Mouse (Mus musculus) neural tube, embryonic 11.5 days (tissue): ENCODE data around the gene Psmd13. TPM values are rescaled to one million over a fixed set of nuclear protein-coding genes. Genes with fewer than 3 reads are reported as not detected.

Source experiments
- ATAC-seq: fragments of 200-750 bp; cut with Nextera tagmentation; 2 replicates; pipeline ENCODE4 v1.8.0; 2017; ENCODE audit warnings: moderate number of reproducible peaks, mild to moderate bottlenecking, moderate TSS enrichment, moderate library complexity; ENCODE audit not compliant: insufficient read depth, low FRiP score, low TSS enrichment
- DNase-seq: peaks from one replicate; pipeline ENCODE4 v3.0.0-alpha.2; 2015; ENCODE audit warnings: low spot score
- H3K27ac ChIP-seq: fragments of 300-500 bp; sonication (generic); 2 replicates; pipeline ENCODE4 v1.5.1; 2014; ENCODE audit warnings: low read depth, mild to moderate bottlenecking, low read length
- H3K27me3 ChIP-seq: fragments of 300-500 bp; sonication (generic); 2 replicates; pipeline ENCODE4 v1.6.1; 2014; ENCODE audit warnings: mild to moderate bottlenecking, low read length, mixed read lengths; ENCODE audit not compliant: control insufficient read depth, insufficient read depth
- H3K36me3 ChIP-seq: fragments of 300-500 bp; sonication (generic); 2 replicates; pipeline ENCODE4 v1.6.1; 2014; ENCODE audit warnings: mild to moderate bottlenecking, low read length, moderate library complexity, mixed read lengths; ENCODE audit not compliant: control insufficient read depth, insufficient read depth
- H3K4me1 ChIP-seq: fragments of 300-500 bp; sonication (generic); 2 replicates; pipeline ENCODE4 v1.6.1; 2014; ENCODE audit warnings: low read length, mixed read lengths; ENCODE audit not compliant: control insufficient read depth, insufficient read depth
- H3K4me2 ChIP-seq: fragments of 300-500 bp; sonication (generic); 2 replicates; pipeline ENCODE4 v1.6.1; 2014; ENCODE audit warnings: low read depth, mild to moderate bottlenecking, moderate library complexity
- H3K4me3 ChIP-seq: fragments of 300-500 bp; sonication (generic); 2 replicates; pipeline ENCODE4 v1.5.1; 2014; ENCODE audit warnings: low read depth, low read length
- H3K9ac ChIP-seq: fragments of 300-500 bp; sonication (generic); 2 replicates; pipeline ENCODE4 v1.6.1; 2014; ENCODE audit warnings: mild to moderate bottlenecking, low read length
- H3K9me3 ChIP-seq: fragments of 300-500 bp; sonication (generic); 2 replicates; pipeline ENCODE4 v1.6.1; 2016; ENCODE audit warnings: low read length; ENCODE audit not compliant: control insufficient read depth
- WGBS: fragments of 180-500 bp; shearing (Covaris S2); extraction: QIAGEN DNeasy Blood & Tissue Kit; methylation state at CpG from one replicate; pipeline ENCODE4 v1.1.7; 2014; 5-methylcytosine and 5-hydroxymethylcytosine counted together
- polyA plus RNA-seq: library from polyadenylated mRNA; unstranded; fragments of >200 nt; fragmentation: Nextera tagmentation; extraction: Ambion mirVana; gene quantifications from 2 replicates; pipeline ENCODE4 v1.2.1, GENCODE M21; 2014

The Psmd13 gene
- polyA plus RNA-seq, 1 experiment from 2014 or later = 158 TPM

DNA sequence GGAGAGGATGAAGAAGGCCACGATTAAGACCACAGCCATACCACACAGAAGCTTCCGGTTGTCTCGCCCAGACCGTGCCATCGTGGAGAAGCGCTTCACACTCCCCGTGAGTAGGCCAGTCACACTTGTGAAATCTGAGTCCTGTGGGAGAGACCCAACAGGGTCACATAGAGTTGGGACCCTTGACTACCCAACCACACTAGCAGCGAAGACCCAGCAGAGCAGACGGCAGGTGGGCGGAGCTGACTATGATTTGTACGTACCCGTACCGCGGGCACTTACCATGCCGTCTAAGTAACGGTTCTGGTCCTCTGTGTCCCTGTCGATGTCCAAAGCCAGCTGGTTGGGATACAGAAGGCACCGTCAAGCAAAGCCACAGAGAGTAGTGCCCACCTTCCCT, 27.3 kb upstream of the Psmd13 start:
- no peak overlapping the region for H3K9ac ChIP-seq
- DNase-seq = no peak
- no peak for ATAC-seq
- no peaks in the 10 kb centered on the region for H3K9me3 ChIP-seq
- peaks cover 10% of the 10 kb centered on the region for H3K36me3 ChIP-seq
- H3K27me3 ChIP-seq = no peaks in the 10 kb centered on the region
- no peak overlapping the region for H3K4me3 ChIP-seq
- no peak overlapping the region for H3K4me2 ChIP-seq
- no peak overlapping the region for H3K27ac ChIP-seq
- WGBS = 93% methylated on average over 18 of the region's 18 CpGs
- H3K4me1 ChIP-seq = peaks cover 21% of the 10 kb centered on the region

DNA sequence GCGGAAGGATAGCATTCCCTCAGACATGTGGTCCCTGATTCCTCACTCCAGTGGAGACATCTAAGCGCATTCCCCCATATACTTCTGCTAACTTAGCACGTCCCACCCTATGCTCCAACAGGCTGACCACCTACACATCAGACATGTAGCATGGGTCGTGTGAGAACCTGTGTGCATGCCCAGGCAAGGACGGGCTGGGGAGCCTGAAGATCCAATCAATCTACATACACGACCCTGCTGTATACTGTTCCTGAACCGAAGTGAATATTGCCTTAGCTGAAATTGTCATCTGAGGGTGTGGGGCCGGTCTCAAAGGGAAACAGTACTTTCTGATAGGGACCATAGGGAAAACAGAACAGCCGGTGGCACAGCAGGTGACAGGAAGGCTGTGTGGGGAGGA, 26.6 kb upstream of the Psmd13 start:
- 78% methylated on average over 9 of the region's 9 CpGs for WGBS
- H3K27me3 ChIP-seq = no peaks in the 10 kb centered on the region
- peak overlapping the region; percentile 85 for H3K9ac ChIP-seq
- peaks cover 10% of the 10 kb centered on the region for H3K36me3 ChIP-seq
- H3K4me1 ChIP-seq = peaks cover 21% of the 10 kb centered on the region
- DNase-seq (no peak), ATAC-seq (no peak)
- H3K4me3 ChIP-seq = peak overlapping the region; percentile 57
- no peaks in the 10 kb centered on the region for H3K9me3 ChIP-seq
- no peak overlapping the region for H3K27ac ChIP-seq
- peak overlapping the region; percentile 99 for H3K4me2 ChIP-seq

DNA sequence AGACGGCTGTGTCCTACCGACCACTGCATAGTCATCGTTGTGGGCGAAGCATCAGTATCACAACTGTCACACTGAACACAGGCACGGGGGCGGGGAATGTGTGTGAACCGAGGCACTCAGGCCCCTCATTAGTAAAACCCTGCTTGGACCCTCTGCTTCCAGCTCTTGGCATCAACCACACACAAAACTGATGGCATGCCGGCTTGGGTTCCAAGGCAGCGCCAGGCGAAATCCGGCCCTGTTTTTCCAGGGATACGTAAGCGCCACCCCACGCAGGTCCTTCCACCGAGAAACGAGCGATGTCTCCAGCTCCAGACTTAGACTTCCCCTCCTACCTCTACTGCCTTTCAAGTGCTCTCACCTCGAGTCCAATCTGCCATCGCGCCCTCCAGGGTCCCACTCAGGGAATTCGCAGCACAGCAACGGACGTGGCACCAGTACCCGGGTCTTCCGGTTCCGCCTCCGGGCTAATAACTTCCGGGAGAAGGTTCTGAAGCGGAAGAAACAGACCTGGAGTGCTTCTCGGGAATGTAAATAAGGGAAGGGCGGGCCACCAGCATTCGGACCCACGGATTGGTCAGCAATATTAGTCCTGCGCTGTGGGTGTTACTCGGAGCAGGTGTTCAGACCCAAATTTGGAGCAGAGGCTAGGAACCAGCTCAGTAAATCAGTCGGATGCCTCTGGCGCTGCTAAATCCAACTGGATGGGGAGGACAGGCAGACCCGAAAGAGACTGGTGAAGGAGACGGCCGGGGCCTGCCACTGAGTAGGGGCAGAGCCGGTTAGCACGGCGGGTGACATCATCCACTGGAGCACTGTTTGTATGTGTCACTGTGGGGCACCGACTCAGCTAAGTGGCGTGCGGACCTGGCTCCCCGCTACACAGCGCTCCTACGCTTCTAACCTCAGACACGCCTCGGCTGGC, 25.6 kb upstream of the Psmd13 start, which contains the start of gene Gm45785:
Gene Gm45785 (minus strand): TSS at position 472 of the 925 bp plus-strand sequence.
- H3K4me3 ChIP-seq = peak within 1 kb of the TSS; percentile 57

DNA sequence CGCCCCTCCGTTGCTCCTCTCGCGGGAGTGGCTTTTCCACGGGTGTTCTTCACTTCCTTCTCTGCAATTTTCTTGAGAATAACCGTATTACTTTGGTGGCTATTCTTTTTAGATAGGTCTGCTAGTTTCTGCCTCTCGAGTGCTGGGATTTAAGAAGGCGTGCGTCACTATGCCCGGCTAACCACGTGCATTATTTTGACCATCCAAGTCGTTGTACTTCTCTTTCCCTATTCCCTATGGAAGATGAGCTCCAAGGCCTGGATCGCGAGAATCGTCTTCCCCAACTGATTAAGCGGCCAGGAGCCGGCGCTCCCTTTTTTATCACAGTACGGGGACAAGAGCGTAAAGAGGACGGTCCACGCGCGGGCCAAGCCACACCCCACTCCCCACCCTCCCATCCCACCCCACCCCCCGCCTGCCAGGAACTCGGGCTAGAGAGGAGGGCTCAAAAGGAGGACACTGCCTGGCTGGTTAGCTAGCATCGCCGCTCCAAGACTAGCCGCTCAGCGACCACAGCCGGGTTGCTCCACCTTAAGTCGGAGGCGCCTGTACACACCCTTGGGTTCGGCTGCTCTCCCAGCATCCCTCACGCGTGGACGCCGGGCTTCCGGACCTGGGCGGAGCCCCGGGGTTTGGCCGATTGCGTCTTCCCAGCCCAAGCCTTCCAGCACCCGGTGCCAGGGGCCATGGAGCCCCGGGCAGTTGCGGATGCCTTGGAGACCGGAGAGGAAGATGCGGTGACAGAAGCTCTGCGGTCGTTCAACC, 24.8 kb upstream of the Psmd13 start, which contains the start of gene Ric8a:
Gene Ric8a (plus strand): TSS at position 173 of the 765 bp plus-strand sequence.
- H3K36me3 ChIP-seq = peaks cover 14% of the 10 kb centered on the region
- under 1% methylated on average over 49 of the region's 50 CpGs for WGBS

More for the DNA sequence above, 25.6 kb upstream of the Psmd13 start, which contains the start of gene Gm45785:
- H3K4me1 ChIP-seq = peaks cover 21% of the 10 kb centered on the region
- 2% methylated on average over 51 of the region's 51 CpGs for WGBS
- H3K27me3 ChIP-seq = no peaks in the 10 kb centered on the region
- H3K36me3 ChIP-seq = peaks cover 10% of the 10 kb centered on the region
- H3K27ac ChIP-seq = peak within 1 kb of the TSS; percentile 86
- ATAC-seq (peak; percentile 78), DNase-seq (peak; percentile 90)
- peak within 1 kb of the TSS; percentile 99 for H3K4me2 ChIP-seq
- no peaks in the 10 kb centered on the region for H3K9me3 ChIP-seq
- peak within 1 kb of the TSS; percentile 85 for H3K9ac ChIP-seq

GRCm38 (mm10) chr7:140857550-140858505, 23.9 kb upstream of the Psmd13 start, which contains the start of gene Bet1l:
Bet1l (minus strand) TSS chr7:140857577.
- no peaks in the 10 kb centered on the region for H3K9me3 ChIP-seq
- H3K4me1 ChIP-seq = peaks cover 21% of the 10 kb centered on the region
- peak within 1 kb of the TSS; percentile 57 for H3K4me3 ChIP-seq
- H3K27me3 ChIP-seq = no peaks in the 10 kb centered on the region
- DNase-seq (no peak), ATAC-seq (peak; percentile 22; the same call in 1 of the 2 replicates)
- peak within 1 kb of the TSS; percentile 99 for H3K4me2 ChIP-seq
- H3K27ac ChIP-seq = peak within 1 kb of the TSS; percentile 86
- 43% methylated on average over 40 of the region's 40 CpGs for WGBS
- H3K9ac ChIP-seq = peak within 1 kb of the TSS; percentile 85
- H3K36me3 ChIP-seq = peaks cover 17% of the 10 kb centered on the region; the same call in 1 of the 2 replicates

More for the DNA sequence above, 24.8 kb upstream of the Psmd13 start, which contains the start of gene Ric8a:
- H3K9me3 ChIP-seq = no peaks in the 10 kb centered on the region
- H3K9ac ChIP-seq = peak within 1 kb of the TSS; percentile 85
- H3K4me2 ChIP-seq = peak within 1 kb of the TSS; percentile 99
- H3K4me3 ChIP-seq = peak within 1 kb of the TSS; percentile 57
- peak; percentile 63 for ATAC-seq
- H3K4me1 ChIP-seq = peaks cover 21% of the 10 kb centered on the region
- DNase-seq = peak; percentile 82
- H3K27me3 ChIP-seq = no peaks in the 10 kb centered on the region
- H3K27ac ChIP-seq = peak within 1 kb of the TSS; percentile 86

- Histone ChIP-seq H3K27me3 (no peaks in the 10 kb centered on the region), H3K9me3 (no peaks in the 10 kb centered on the region), H3K4me2 (peak overlapping the region; percentile 99), H3K4me1 (peaks cover 21% of the 10 kb centered on the region), H3K36me3 (peaks cover 17% of the 10 kb centered on the region; the same call in 1 of the 2 replicates), H3K4me3 (peak overlapping the region; percentile 13; the same call in 1 of the 2 replicates), H3K9ac (peak overlapping the region; percentile 85), H3K27ac (no peak overlapping the region)
- ATAC-seq (no peak), DNase-seq (no peak)
- WGBS = 97% methylated on average over 8 of the region's 8 CpGs
These were observed 23.0 kb upstream of the Psmd13 start for GRCm38 (mm10) chr7:140858746-140859145.

DNA sequence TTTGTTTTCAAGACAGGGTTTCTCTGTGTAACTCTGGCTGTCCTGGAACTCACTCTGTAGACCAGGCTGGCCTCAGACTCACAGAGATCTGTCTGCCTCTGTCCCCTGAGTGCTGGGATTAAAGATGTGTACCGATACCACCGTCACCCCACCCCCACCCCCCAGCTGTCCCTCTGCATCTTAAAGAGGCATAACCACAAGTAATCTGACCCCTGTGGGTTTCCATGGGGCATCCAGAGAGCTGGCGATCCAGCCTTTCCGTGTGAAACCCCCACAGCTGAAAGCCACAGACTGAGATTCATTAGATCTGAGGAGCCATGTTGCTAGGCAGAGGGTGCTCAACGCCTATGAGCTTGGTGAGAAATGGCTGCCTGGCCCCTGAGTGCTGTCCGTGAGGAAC, 21.8 kb upstream of the Psmd13 start:
- H3K4me3 ChIP-seq = no peak overlapping the region
- peaks cover 19% of the 10 kb centered on the region for H3K4me1 ChIP-seq
- H3K27ac ChIP-seq = no peak overlapping the region
- H3K9ac ChIP-seq = no peak overlapping the region
- DNase-seq = no peak
- H3K4me2 ChIP-seq = no peak overlapping the region
- no peaks in the 10 kb centered on the region for H3K27me3 ChIP-seq
- no peaks in the 10 kb centered on the region for H3K9me3 ChIP-seq
- no peak for ATAC-seq
- H3K36me3 ChIP-seq = peaks cover 15% of the 10 kb centered on the region; the same call in 1 of the 2 replicates
- 81% methylated on average over 6 of the region's 6 CpGs for WGBS
